In genomic region chr8:46078866-46079265, GRCm38 (mm10) we compare ENCODE assay signal across 15 mouse cellular contexts.
"Had no signal": no experiment of that assay in that cellular context is flagged by ENCODE, and none has a peak within 500 bp of the region (broad histone marks: within the 10 kb centered on the region; RNA-seq: fewer than 3 reads in every experiment).

No protein-coding gene starts in this region.

- ATAC-seq: midbrain, embryonic 13.5 days; midbrain, embryonic 15.5 days had no signal

- H3K27me3 ChIP-seq: lung, embryonic 15.5 days; megakaryocyte, embryonic 14.5 days; midbrain, embryonic 13.5 days; midbrain, embryonic 15.5 days; neural tube, embryonic 12.5 days; stomach, embryonic 15.5 days had no signal

- H3K9me3 ChIP-seq: lung, embryonic 15.5 days; megakaryocyte, embryonic 14.5 days; midbrain, embryonic 13.5 days; midbrain, embryonic 15.5 days; neural tube, embryonic 12.5 days; stomach, embryonic 15.5 days had no signal

- H3K9ac ChIP-seq: lung, embryonic 15.5 days; midbrain, embryonic 13.5 days; midbrain, embryonic 15.5 days; neural tube, embryonic 12.5 days; stomach, embryonic 15.5 days had no signal

- H3K36me3 ChIP-seq: lung, embryonic 15.5 days; stomach, embryonic 15.5 days had no signal

- H3K4me1 ChIP-seq: midbrain, embryonic 13.5 days; midbrain, embryonic 15.5 days; neural tube, embryonic 12.5 days; stomach, embryonic 15.5 days had no signal

- H3K4me3 ChIP-seq: lung, embryonic 15.5 days; megakaryocyte, embryonic 14.5 days; midbrain, embryonic 13.5 days; midbrain, embryonic 15.5 days; neural tube, embryonic 12.5 days; stomach, embryonic 15.5 days had no signal

- H3K4me2 ChIP-seq: lung, embryonic 15.5 days; midbrain, embryonic 11.5 days; midbrain, embryonic 13.5 days; midbrain, embryonic 15.5 days; neural tube, embryonic 12.5 days; stomach, embryonic 15.5 days had no signal

- DNase-seq: lung, adult 18-20 months; lung, postnatal 10 days; lung, postnatal 4 days; right cerebral cortex, postnatal 14 days; thymus, adult 2 months; thymus, postnatal 25 days; thymus, postnatal 4 days had no signal

- H3K27ac ChIP-seq: lung, embryonic 15.5 days; midbrain, embryonic 13.5 days; midbrain, embryonic 15.5 days; neural tube, embryonic 12.5 days; stomach, embryonic 15.5 days; stomach, postnatal 0 days had no signal
